Mouse (Mus musculus): ENCODE measurements around the gene Lgi1. TPM values are rescaled to one million over a fixed set of nuclear protein-coding genes. Genes with fewer than 3 reads are reported as not detected.

The Lgi1 gene
- total and polyA plus RNA-seq, 2 experiments from 2014 or later = not detected

GRCm38 (mm10) chr19:38351202-38351601 is 86.9 kb downstream of the Lgi1 start:
- H3K4me1 ChIP-seq (ENCODE audit: control insufficient read depth, insufficient read depth) = no peaks in the 10 kb centered on the region
- ATAC-seq (ENCODE audit: insufficient read depth, low read depth) = no peak
- no peak overlapping the region for H3K4me3 ChIP-seq (ENCODE audit: low read depth, low read length)
- WGBS = 70% methylated on average over 2 of the region's 2 CpGs
- no peaks in the 10 kb centered on the region for H3K36me3 ChIP-seq (replicated peaks; ENCODE audit: control insufficient read depth, insufficient read depth, low read length)
- 0 out of 2 replicates have a peak, but pooled peaks cover under 1% of the 10 kb centered on the region for H3K9me3 ChIP-seq (replicated peaks; ENCODE audit: control insufficient read depth, low read length)
- no peak overlapping the region for H3K27ac ChIP-seq (ENCODE audit: low read depth)
- no peak overlapping the region for H3K9ac ChIP-seq (replicated peaks; ENCODE audit: low read depth, low read length)
- no peak for DNase-seq (ENCODE audit: low spot score)
- no peak for TF ChIP-seq EP300 (IDR thresholded peaks at IDR 0.05; ENCODE audit: low read depth)
- no peak for TF ChIP-seq CTCF (IDR thresholded peaks at IDR 0.05; ENCODE audit: low read depth)
- no peak overlapping the region for H3K4me2 ChIP-seq (ENCODE audit: low read depth, low read length)
- H3K27me3 ChIP-seq (ENCODE audit: control insufficient read depth, insufficient read depth, low read length) = no peaks in the 10 kb centered on the region

GRCm38 (mm10) chr19:38351728-38352127 is 87.4 kb downstream of the Lgi1 start:
- Histone ChIP-seq H3K9me3 (replicated peaks; ENCODE audit: control insufficient read depth, low read length) (no peaks in the 10 kb centered on the region), H3K4me3 (ENCODE audit: low read depth, low read length) (no peak overlapping the region), H3K4me1 (ENCODE audit: control insufficient read depth, insufficient read depth) (no peaks in the 10 kb centered on the region), H3K4me2 (ENCODE audit: low read depth, low read length) (no peak overlapping the region), H3K9ac (replicated peaks; ENCODE audit: low read depth, low read length) (no peak overlapping the region), H3K27me3 (ENCODE audit: control insufficient read depth, insufficient read depth, low read length) (no peaks in the 10 kb centered on the region), H3K36me3 (replicated peaks; ENCODE audit: control insufficient read depth, insufficient read depth, low read length) (no peaks in the 10 kb centered on the region), H3K27ac (ENCODE audit: low read depth) (no peak overlapping the region)
- DNase-seq (ENCODE audit: low spot score) (no peak), ATAC-seq (ENCODE audit: insufficient read depth, low read depth) (no peak)
- 77% methylated on average over 3 of the region's 3 CpGs for WGBS
- TF ChIP-seq EP300 (IDR thresholded peaks at IDR 0.05; ENCODE audit: low read depth) = no peak
- no peak for TF ChIP-seq CTCF (IDR thresholded peaks at IDR 0.05; ENCODE audit: low read depth)

GRCm38 (mm10) chr19:38352495-38353130 is 88.3 kb downstream of the Lgi1 start:
- DNase-seq (ENCODE audit: low spot score) (peak; percentile 62), ATAC-seq (ENCODE audit: insufficient read depth, low read depth) (no peak)
- 29% methylated on average over 6 of the region's 6 CpGs for WGBS
- H3K9ac ChIP-seq (replicated peaks; ENCODE audit: low read depth, low read length) = no peak overlapping the region
- H3K4me3 ChIP-seq (ENCODE audit: low read depth, low read length) = no peak overlapping the region
- H3K27me3 ChIP-seq (ENCODE audit: control insufficient read depth, insufficient read depth, low read length) = no peaks in the 10 kb centered on the region
- no peaks in the 10 kb centered on the region for H3K36me3 ChIP-seq (replicated peaks; ENCODE audit: control insufficient read depth, insufficient read depth, low read length)
- H3K4me2 ChIP-seq (ENCODE audit: low read depth, low read length) = no peak overlapping the region
- no peaks in the 10 kb centered on the region for H3K9me3 ChIP-seq (replicated peaks; ENCODE audit: control insufficient read depth, low read length)
- H3K27ac ChIP-seq (ENCODE audit: low read depth) = no peak overlapping the region
- TF ChIP-seq CTCF (IDR thresholded peaks at IDR 0.05; ENCODE audit: low read depth) (peak; percentile 78), EP300 (IDR thresholded peaks at IDR 0.05; ENCODE audit: low read depth) (no peak)
- H3K4me1 ChIP-seq (ENCODE audit: control insufficient read depth, insufficient read depth) = no peaks in the 10 kb centered on the region

- no peak for TF ChIP-seq CTCF (IDR thresholded peaks at IDR 0.05; ENCODE audit: low read depth)
- no peak for TF ChIP-seq EP300 (IDR thresholded peaks at IDR 0.05; ENCODE audit: low read depth)
- Histone ChIP-seq H3K9me3 (replicated peaks; ENCODE audit: control insufficient read depth, low read length) (no peaks in the 10 kb centered on the region), H3K9ac (replicated peaks; ENCODE audit: low read depth, low read length) (no peak overlapping the region), H3K36me3 (replicated peaks; ENCODE audit: control insufficient read depth, insufficient read depth, low read length) (no peaks in the 10 kb centered on the region), H3K4me1 (ENCODE audit: control insufficient read depth, insufficient read depth) (no peaks in the 10 kb centered on the region), H3K4me3 (ENCODE audit: low read depth, low read length) (no peak overlapping the region), H3K27ac (ENCODE audit: low read depth) (no peak overlapping the region), H3K27me3 (ENCODE audit: control insufficient read depth, insufficient read depth, low read length) (no peaks in the 10 kb centered on the region), H3K4me2 (ENCODE audit: low read depth, low read length) (no peak overlapping the region)
- DNase-seq (ENCODE audit: low spot score) = no peak
- ATAC-seq (ENCODE audit: insufficient read depth, low read depth) = no peak
- WGBS = 63% methylated on average over 1 of the region's 1 CpGs
These were observed 89.9 kb downstream of the Lgi1 start for GRCm38 (mm10) chr19:38354279-38354678.

- Histone ChIP-seq H3K9ac (replicated peaks; ENCODE audit: low read depth, low read length) (no peak overlapping the region), H3K27me3 (ENCODE audit: control insufficient read depth, insufficient read depth, low read length) (no peaks in the 10 kb centered on the region), H3K4me3 (ENCODE audit: low read depth, low read length) (no peak overlapping the region), H3K4me1 (ENCODE audit: control insufficient read depth, insufficient read depth) (no peaks in the 10 kb centered on the region), H3K9me3 (replicated peaks; ENCODE audit: control insufficient read depth, low read length) (no peaks in the 10 kb centered on the region), H3K27ac (ENCODE audit: low read depth) (no peak overlapping the region), H3K36me3 (replicated peaks; ENCODE audit: control insufficient read depth, insufficient read depth, low read length) (no peaks in the 10 kb centered on the region), H3K4me2 (ENCODE audit: low read depth, low read length) (no peak overlapping the region)
- no peak for TF ChIP-seq CTCF (IDR thresholded peaks at IDR 0.05; ENCODE audit: low read depth)
- TF ChIP-seq EP300 (IDR thresholded peaks at IDR 0.05; ENCODE audit: low read depth) = no peak
- no peak for DNase-seq (ENCODE audit: low spot score)
- WGBS = 56% methylated on average over 10 of the region's 10 CpGs
- ATAC-seq (ENCODE audit: insufficient read depth, low read depth) = no peak
These were observed 90.6 kb downstream of the Lgi1 start for GRCm38 (mm10) chr19:38354819-38355360.

All from heart, postnatal 0 days (tissue).